35 mouse cellular contexts compared by ENCODE assay signal in the genomic region with DNA sequence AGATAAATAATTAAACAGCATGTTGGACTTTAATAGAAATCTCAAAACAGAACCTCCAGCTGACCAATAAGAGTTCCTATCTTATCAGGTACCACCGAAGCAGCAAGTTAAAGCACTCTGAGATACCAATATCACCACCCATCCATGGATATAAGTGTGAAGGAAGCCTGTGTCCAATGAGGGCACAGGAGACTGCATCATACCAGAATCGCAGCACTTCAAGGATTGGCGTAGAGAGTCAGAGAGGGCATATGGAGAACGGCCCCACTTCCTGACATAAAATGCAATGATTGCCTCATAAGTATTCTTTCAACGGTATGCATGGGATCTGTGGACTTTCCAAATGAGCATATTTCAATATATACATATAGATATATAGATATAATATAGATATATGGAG. TPM values are rescaled to one million over a fixed set of nuclear protein-coding genes. Genes with fewer than 3 reads are reported as not detected.
A peak's percentile ranks its signal among the peaks of the same experiment; 100 is the strongest.
DNase-seq lines count a peak whose midpoint lies in the region; ATAC-seq and TF ChIP-seq lines count a peak whose summit lies in the region.
"Had no signal": no experiment of that assay in that cellular context is flagged by ENCODE, and none has a peak within 500 bp of the region (broad histone marks: within the 10 kb centered on the region; RNA-seq: fewer than 3 reads in every experiment).

No protein-coding gene starts in this region.

- H3K4me3 ChIP-seq in heart, adult 2 months = no peak overlapping the region
- no peak overlapping the region for H3K4me3 ChIP-seq in hindbrain, embryonic 13.5 days
- H3K4me3 ChIP-seq: embryonic facial prominence, embryonic 10.5 days; embryonic facial prominence, embryonic 13.5 days; erythroblast, embryonic 14.5 days; forebrain, embryonic 12.5 days; forebrain, embryonic 15.5 days; heart, embryonic 10.5 days; heart, embryonic 13.5 days; hindbrain, embryonic 15.5 days had no signal

- WGBS in heart, adult 2 months = 65% methylated on average over 5 of the region's 5 CpGs
- WGBS in hindbrain, embryonic 13.5 days = 96% methylated on average over 5 of the region's 5 CpGs

- no peaks in the 10 kb centered on the region for H3K79me2 ChIP-seq in heart, adult 2 months (replicated peaks; ENCODE audit: control insufficient read depth, insufficient read depth, low read length)

- H3K9ac ChIP-seq in heart, adult 2 months (ENCODE audit: low read depth, low read length) = no peak overlapping the region
- H3K9ac ChIP-seq in hindbrain, embryonic 13.5 days = no peak overlapping the region
- H3K9ac ChIP-seq: embryonic facial prominence, embryonic 13.5 days; forebrain, embryonic 12.5 days; forebrain, embryonic 15.5 days; heart, embryonic 13.5 days; hindbrain, embryonic 15.5 days had no signal

- no peaks in the 10 kb centered on the region for H3K9me3 ChIP-seq in hindbrain, embryonic 13.5 days
- H3K9me3 ChIP-seq: embryonic facial prominence, embryonic 10.5 days; embryonic facial prominence, embryonic 13.5 days; forebrain, embryonic 12.5 days; forebrain, embryonic 15.5 days; G1E; heart, embryonic 10.5 days; heart, embryonic 13.5 days; hindbrain, embryonic 15.5 days had no signal

- no peak for TF ChIP-seq CTCF in heart, adult 2 months (IDR thresholded peaks at IDR 0.05)

- no peak for TF ChIP-seq EP300 in heart, adult 2 months (IDR thresholded peaks at IDR 0.05; ENCODE audit: insufficient read depth, low read depth, low read length)

- no peaks in the 10 kb centered on the region for H3K4me1 ChIP-seq in heart, adult 2 months (ENCODE audit: control insufficient read depth, insufficient read depth, low read length)
- H3K4me1 ChIP-seq in hindbrain, embryonic 13.5 days (replicated peaks) = no peaks in the 10 kb centered on the region
- H3K4me1 ChIP-seq: embryonic facial prominence, embryonic 10.5 days; embryonic facial prominence, embryonic 13.5 days; forebrain, embryonic 12.5 days; forebrain, embryonic 15.5 days; heart, embryonic 10.5 days; heart, embryonic 13.5 days; hindbrain, embryonic 15.5 days had no signal

- peak; percentile 55 for ATAC-seq in megakaryocyte progenitor cell, adult 5-6 weeks (replicated peaks; ENCODE audit: poor library complexity)
- ATAC-seq in hindbrain, embryonic 13.5 days (ENCODE audit: low FRiP score) = no peak
- ATAC-seq: forebrain, embryonic 15.5 days; intestine, embryonic 16.5 days; Patski had no signal

- H3K4me2 ChIP-seq in hindbrain, embryonic 13.5 days = no peak overlapping the region
- H3K4me2 ChIP-seq: embryonic facial prominence, embryonic 13.5 days; forebrain, embryonic 12.5 days; forebrain, embryonic 15.5 days; heart, embryonic 13.5 days; hindbrain, embryonic 15.5 days had no signal

- H3K27ac ChIP-seq in heart, adult 2 months = no peak overlapping the region
- no peak overlapping the region for H3K27ac ChIP-seq in hindbrain, embryonic 13.5 days
- H3K27ac ChIP-seq: embryonic facial prominence, embryonic 10.5 days; embryonic facial prominence, embryonic 13.5 days; forebrain, embryonic 12.5 days; forebrain, embryonic 15.5 days; heart, embryonic 10.5 days; heart, embryonic 13.5 days; hindbrain, embryonic 15.5 days had no signal

- intact Hi-C loops in heart, adult 2 months (cut with DNase I) = no loop called here

- TF ChIP-seq POLR2A in heart, adult 2 months (IDR thresholded peaks at IDR 0.05; ENCODE audit: insufficient read depth, low read depth, low read length) = no peak

- no peaks in the 10 kb centered on the region for H3K27me3 ChIP-seq in heart, adult 2 months (ENCODE audit: control insufficient read depth, insufficient read depth, low read length)
- no peaks in the 10 kb centered on the region for H3K27me3 ChIP-seq in hindbrain, embryonic 13.5 days
- H3K27me3 ChIP-seq: embryonic facial prominence, embryonic 13.5 days; forebrain, embryonic 12.5 days; forebrain, embryonic 15.5 days; heart, embryonic 13.5 days; hindbrain, embryonic 15.5 days; Patski had no signal

- DNase-seq in heart, adult 11 months = peak; percentile 56
- no peak for DNase-seq in heart, adult 2 months
- DNase-seq in kidney, adult 9 months = peak; percentile 28
- no peak for DNase-seq in kidney, adult 11 months
- DNase-seq: adrenal gland, postnatal 10 days; adrenal gland, postnatal 36 days; B cell, adult 2 months; cerebellum, adult 11 months; cerebellum, adult 2 months; cerebellum, adult 9-11 months; cerebellum, postnatal 25 days; embryo, embryonic 11 days; gastrocnemius, postnatal 10 days; gastrocnemius, postnatal 36 days; heart, adult 18-20 months; heart, postnatal 14 days; heart, postnatal 4 days had no signal

- H3K36me3 ChIP-seq in heart, adult 2 months (ENCODE audit: control insufficient read depth, insufficient read depth, low read length) = no peaks in the 10 kb centered on the region
- no peaks in the 10 kb centered on the region for H3K36me3 ChIP-seq in hindbrain, embryonic 13.5 days
- H3K36me3 ChIP-seq: embryonic facial prominence, embryonic 10.5 days; embryonic facial prominence, embryonic 13.5 days; forebrain, embryonic 12.5 days; forebrain, embryonic 15.5 days; G1E; heart, embryonic 10.5 days; heart, embryonic 13.5 days; hindbrain, embryonic 15.5 days had no signal

RNA-seq across cellular contexts. Expression of a gene that starts 2.6 kb away (rescaled TPM):
- total RNA-seq in heart, adult 2 months (2021) = not detected
- polyA plus RNA-seq in heart, adult 2 months (2012; rRNA removed) = not detected in 2 replicates
- 4,330 and 4,812 TPM in 2 replicates for total RNA-seq in megakaryocyte progenitor cell, adult 5-6 weeks (2015)
- total RNA-seq in megakaryocyte progenitor cell, adult 5-6 weeks (2017) = 4,060 and 4,327 TPM in 2 replicates
- not detected in 2 replicates for polyA plus RNA-seq in hindbrain, embryonic 13.5 days (2015; fragmentation: Nextera tagmentation; extraction: Ambion mirVana)
- total RNA-seq: adrenal gland, adult 18-20 months; adrenal gland, postnatal 36 days; CH12.LX; gastrocnemius, postnatal 36 days; heart, adult 18-20 months; heart, postnatal 14 days; heart, postnatal 4 days had no signal
- polyA plus RNA-seq: cerebellum, adult 2 months; cortical plate, adult 2 months; embryonic facial prominence, embryonic 10.5 days; embryonic facial prominence, embryonic 13.5 days; forebrain, embryonic 12.5 days; forebrain, embryonic 15.5 days; hindbrain, embryonic 11.5 days; hindbrain, embryonic 15.5 days; Patski had no signal

RNA-seq across cellular contexts. Expression of a gene that starts 15.4 kb away (rescaled TPM):
- not detected for total RNA-seq in heart, adult 2 months (2021)
- polyA plus RNA-seq in heart, adult 2 months (2012; rRNA removed) = not detected in 2 replicates
- total RNA-seq in megakaryocyte progenitor cell, adult 5-6 weeks (2015) = not detected in 2 replicates
- not detected in 2 replicates for total RNA-seq in megakaryocyte progenitor cell, adult 5-6 weeks (2017)
- polyA plus RNA-seq in hindbrain, embryonic 13.5 days (2015; fragmentation: Nextera tagmentation; extraction: Ambion mirVana) = not detected in 2 replicates
- total RNA-seq: adrenal gland, adult 18-20 months; adrenal gland, postnatal 10 days; adrenal gland, postnatal 36 days; CH12.LX; G1E; gastrocnemius, postnatal 10 days; gastrocnemius, postnatal 36 days; heart, adult 18-20 months; heart, postnatal 14 days; heart, postnatal 4 days had no signal
- polyA plus RNA-seq: cerebellum, adult 2 months; cortical plate, adult 2 months; embryonic facial prominence, embryonic 10.5 days; embryonic facial prominence, embryonic 13.5 days; erythroblast, embryonic 14.5 days; forebrain, embryonic 12.5 days; forebrain, embryonic 15.5 days; G1E; heart, embryonic 10.5 days; heart, embryonic 13.5 days; heart, embryonic 16.5 days; hindbrain, embryonic 11.5 days; hindbrain, embryonic 15.5 days; intestine, embryonic 16.5 days had no signal

RNA-seq across cellular contexts. Expression of a gene that starts 19.9 kb away (rescaled TPM):
- total RNA-seq in heart, adult 2 months (2021) = not detected
- 0.23 TPM in 1 of 2 replicates, not detected in the other for polyA plus RNA-seq in heart, adult 2 months (2012; rRNA removed)
- 83.3 and 112 TPM in 2 replicates for total RNA-seq in megakaryocyte progenitor cell, adult 5-6 weeks (2015)
- 23.6 and 30.6 TPM in 2 replicates for total RNA-seq in megakaryocyte progenitor cell, adult 5-6 weeks (2017)
- not detected in 2 replicates for polyA plus RNA-seq in hindbrain, embryonic 13.5 days (2015; fragmentation: Nextera tagmentation; extraction: Ambion mirVana)
- total RNA-seq: adrenal gland, adult 18-20 months; adrenal gland, postnatal 36 days; CH12.LX; G1E; gastrocnemius, postnatal 36 days; heart, adult 18-20 months; heart, postnatal 14 days; heart, postnatal 4 days had no signal
- polyA plus RNA-seq: cerebellum, adult 2 months; cortical plate, adult 2 months; embryonic facial prominence, embryonic 10.5 days; forebrain, embryonic 12.5 days; G1E; heart, embryonic 10.5 days; heart, embryonic 13.5 days; hindbrain, embryonic 11.5 days; hindbrain, embryonic 15.5 days had no signal

RNA-seq across cellular contexts. Expression of a gene that starts 27.4 kb away (rescaled TPM):
- not detected for total RNA-seq in heart, adult 2 months (2021)
- polyA plus RNA-seq in heart, adult 2 months (2012; rRNA removed) = not detected in 2 replicates
- total RNA-seq in megakaryocyte progenitor cell, adult 5-6 weeks (2015) = 0.37 TPM in 1 of 2 replicates, not detected in the other
- total RNA-seq in megakaryocyte progenitor cell, adult 5-6 weeks (2017) = not detected in 2 replicates
- not detected in 2 replicates for polyA plus RNA-seq in hindbrain, embryonic 13.5 days (2015; fragmentation: Nextera tagmentation; extraction: Ambion mirVana)
- total RNA-seq: adrenal gland, adult 18-20 months; adrenal gland, postnatal 10 days; adrenal gland, postnatal 36 days; CH12.LX; G1E; gastrocnemius, postnatal 10 days; gastrocnemius, postnatal 36 days; heart, adult 18-20 months; heart, postnatal 14 days; heart, postnatal 4 days had no signal
- polyA plus RNA-seq: cerebellum, adult 2 months; cortical plate, adult 2 months; embryonic facial prominence, embryonic 10.5 days; embryonic facial prominence, embryonic 13.5 days; erythroblast, embryonic 14.5 days; forebrain, embryonic 12.5 days; forebrain, embryonic 15.5 days; G1E; heart, embryonic 13.5 days; heart, embryonic 16.5 days; hindbrain, embryonic 11.5 days; hindbrain, embryonic 15.5 days; intestine, embryonic 16.5 days had no signal

RNA-seq across cellular contexts. Expression of a gene that starts 42.9 kb away (rescaled TPM):
- 1 to 10 TPM; 1.2 to 1.3 TPM for total RNA-seq in heart, adult 2 months (2021)
- 2.4 and 2.8 TPM in 2 replicates for polyA plus RNA-seq in heart, adult 2 months (2012; rRNA removed)
- total RNA-seq in megakaryocyte progenitor cell, adult 5-6 weeks (2015) = not detected in 2 replicates
- not detected in 2 replicates for total RNA-seq in megakaryocyte progenitor cell, adult 5-6 weeks (2017)
- not detected in 2 replicates for polyA plus RNA-seq in hindbrain, embryonic 13.5 days (2015; fragmentation: Nextera tagmentation; extraction: Ambion mirVana)
- total RNA-seq: CH12.LX had no signal
- polyA plus RNA-seq: cerebellum, adult 2 months; cortical plate, adult 2 months; embryonic facial prominence, embryonic 10.5 days; erythroblast, embryonic 14.5 days; forebrain, embryonic 12.5 days; forebrain, embryonic 15.5 days; G1E; heart, embryonic 10.5 days; hindbrain, embryonic 11.5 days; hindbrain, embryonic 15.5 days; Patski had no signal

Comparison
In these comparisons a context has a peak if more than half of its experiments do, and no peak if none do; other contexts are left out.
1. DNase-seq: peak in heart, adult 11 months (single experiment) and kidney, adult 9 months (single experiment); none in heart, adult 2 months (0 of 2) and kidney, adult 11 months (single experiment).
2. RNA of a gene that starts 2.6 kb away (total RNA-seq): 4,060 to 4,812 TPM in megakaryocyte progenitor cell, adult 5-6 weeks; not detected in heart, adult 2 months; every median in the first group is over 1,000 times any median in the second.
3. RNA of a gene that starts 19.9 kb away (total RNA-seq): 23.6 to 112 TPM in megakaryocyte progenitor cell, adult 5-6 weeks; not detected in heart, adult 2 months; every median in the first group is over 10 times any median in the second.